Comparison of ENCODE assay signal across 8 mouse cellular contexts in the genomic region with DNA sequence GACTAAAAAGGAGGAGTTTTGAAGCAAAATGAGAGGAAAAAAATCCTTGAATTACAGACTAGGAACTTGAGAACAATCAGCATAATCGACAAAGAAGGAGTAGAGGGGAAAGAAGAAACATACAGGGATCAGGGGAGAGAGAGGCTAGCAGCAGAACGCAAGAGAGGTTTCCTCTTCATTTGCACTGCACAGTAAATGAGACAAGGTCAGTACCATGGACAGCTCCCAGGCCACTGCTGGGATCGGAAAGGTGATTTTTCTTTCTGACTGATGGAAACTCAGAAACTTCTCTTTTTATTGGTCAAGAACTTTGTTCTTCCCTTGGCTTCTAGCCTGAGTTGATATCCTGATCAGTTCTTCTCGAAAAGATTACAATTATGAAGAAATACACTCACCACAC. TPM values are rescaled to one million over a fixed set of nuclear protein-coding genes. Genes with fewer than 3 reads are reported as not detected.
DNase-seq lines count a peak whose midpoint lies in the region; ATAC-seq lines count a peak whose summit lies in the region.
"Had no signal": no experiment of that assay in that cellular context is flagged by ENCODE, and none has a peak within 500 bp of the region (broad histone marks: within the 10 kb centered on the region; RNA-seq: fewer than 3 reads in every experiment).

No protein-coding gene starts in this region.

- H3K9ac ChIP-seq in embryonic facial prominence, embryonic 11.5 days (replicated peaks; ENCODE audit: low read length): no peak overlapping the region
- H3K9ac ChIP-seq: limb, embryonic 15.5 days had no signal

- H3K27me3 ChIP-seq in embryonic facial prominence, embryonic 11.5 days (ENCODE audit: control insufficient read depth, insufficient read depth, low read length): peaks cover 2% of the 10 kb centered on the region; the same call in 1 of the 2 replicates

- no peak overlapping the region for H3K27ac ChIP-seq in embryonic facial prominence, embryonic 11.5 days (replicated peaks; ENCODE audit: low read depth, low read length)
- H3K27ac ChIP-seq: limb, embryonic 15.5 days had no signal

- no peak overlapping the region for H3K4me3 ChIP-seq in embryonic facial prominence, embryonic 11.5 days (ENCODE audit: low read depth, low read length)
- H3K4me3 ChIP-seq: limb, embryonic 15.5 days had no signal

- 6% methylated on average over 4 of the region's 4 CpGs for WGBS in embryonic facial prominence, embryonic 11.5 days

- no peaks in the 10 kb centered on the region for H3K4me1 ChIP-seq in embryonic facial prominence, embryonic 11.5 days (ENCODE audit: control insufficient read depth, insufficient read depth, low read length)

- H3K4me2 ChIP-seq in embryonic facial prominence, embryonic 11.5 days (ENCODE audit: low read depth, low read length): no peak overlapping the region
- H3K4me2 ChIP-seq: limb, embryonic 15.5 days had no signal

- no peaks in the 10 kb centered on the region for H3K36me3 ChIP-seq in embryonic facial prominence, embryonic 11.5 days (replicated peaks; ENCODE audit: control insufficient read depth, insufficient read depth, low read depth, low read length)
- H3K36me3 ChIP-seq: limb, embryonic 15.5 days had no signal

- DNase-seq in layer of hippocampus, postnatal 10 days (ENCODE audit: low spot score in 2 of 2): peak; percentile 29 to 36
- no peak for DNase-seq in layer of hippocampus, postnatal 14 days (ENCODE audit: low spot score in 2 of 2)
- peak; percentile 32 to 37 for DNase-seq in adrenal gland, adult 18-20 months (ENCODE audit: low spot score in 2 of 2)
- peak; percentile 90 for DNase-seq in embryonic facial prominence, embryonic 11.5 days (ENCODE audit: low spot score)
- peak; percentile 66 for DNase-seq in lung, postnatal 10 days
- DNase-seq in spleen, adult 18-20 months: no peak

- no peaks in the 10 kb centered on the region for H3K9me3 ChIP-seq in embryonic facial prominence, embryonic 11.5 days (replicated peaks; ENCODE audit: control insufficient read depth, low read length)
- H3K9me3 ChIP-seq: limb, embryonic 15.5 days had no signal

- ATAC-seq in embryonic facial prominence, embryonic 11.5 days (replicated peaks; ENCODE audit: insufficient number of reproducible peaks, low FRiP score, low TSS enrichment, low read depth): no peak
- ATAC-seq in CD4-positive, CD25-positive, alpha-beta regulatory T cell, adult 4 months: no peak

RNA-seq across cellular contexts. Expression of a gene that starts 1.4 kb away (rescaled TPM):
- 100 to 1,000 TPM; 178 to 195 TPM for total RNA-seq in layer of hippocampus, postnatal 10 days (2021)
- 100 to 1,000 TPM; 187 to 213 TPM for total RNA-seq in layer of hippocampus, postnatal 14 days (2021)
- 1 to 10 TPM; 1.7 to 1.8 TPM for total RNA-seq in adrenal gland, adult 18-20 months (2021)
- 6.5 and 7.4 TPM in 2 replicates for polyA plus RNA-seq in embryonic facial prominence, embryonic 11.5 days (2014; fragmentation: Nextera tagmentation; extraction: Ambion mirVana)
- not detected for polyA plus RNA-seq in CD4-positive, CD25-positive, alpha-beta regulatory T cell, adult 4 months (2017; shearing (Covaris generic))

Comparison
In these comparisons a context has a peak if more than half of its experiments do, and no peak if none do; other contexts are left out.
1. DNase-seq: peak in layer of hippocampus, postnatal 10 days (2 of 2), adrenal gland, adult 18-20 months (2 of 2), embryonic facial prominence, embryonic 11.5 days (single experiment) and lung, postnatal 10 days (single experiment); none in layer of hippocampus, postnatal 14 days (0 of 2) and spleen, adult 18-20 months (0 of 2).
2. RNA of a gene that starts 1.4 kb away (total RNA-seq): 187 to 213 TPM in layer of hippocampus, postnatal 14 days and 178 to 195 TPM in layer of hippocampus, postnatal 10 days; 1.7 to 1.8 TPM in adrenal gland, adult 18-20 months; every median in the first group is over 10 times any median in the second.